Mouse (Mus musculus) bone marrow macrophage, adult 2 months (primary cell): ENCODE data around the gene Itga11.

Source experiments
- CTCF ChIP-seq: IDR thresholded peaks from 2 replicates; pipeline ENCODE4 v1.5.1; 2012; ENCODE audit warnings: low read depth, mild to moderate bottlenecking, low read length, moderate library complexity
- POLR2A ChIP-seq: IDR thresholded peaks from 2 replicates; pipeline ENCODE4 v1.6.1; 2012; ENCODE audit warnings: mild to moderate bottlenecking, low read depth, low read length, borderline replicate concordance

- TF ChIP-seq CTCF: no peak
- no peak for TF ChIP-seq POLR2A
Observed at GRCm38 (mm10) chr9:62786721-62787120, 109.1 kb downstream of the Itga11 start.
